Mouse (Mus musculus) liver, embryonic 14.5 days (tissue): ENCODE measurements around the gene Pde4a.

ENCODE experiments used
- CTCF ChIP-seq: IDR thresholded peaks from 2 replicates; pipeline ENCODE4 v1.5.1; 2016; ENCODE audit warnings: antibody characterized with exemption, low read depth, control low read depth
- EP300 ChIP-seq: IDR thresholded peaks from 2 replicates; pipeline ENCODE4 v1.6.1; 2016; ENCODE audit warnings: antibody characterized with exemption, low read depth

GRCm38 (mm10) chr9:21137229-21137628 lies 28.3 kb upstream of the Pde4a start:
- TF ChIP-seq EP300, result no peak
- TF ChIP-seq CTCF, result peak; percentile 86
